Mouse (Mus musculus): ENCODE data around the gene Vmn2r96.
"Not testable (repeated sequence)": the region's sequence is repeated elsewhere in the genome, so short reads cannot be mapped to it uniquely, and the experiment has no call there.

The Vmn2r96 gene

DNA sequence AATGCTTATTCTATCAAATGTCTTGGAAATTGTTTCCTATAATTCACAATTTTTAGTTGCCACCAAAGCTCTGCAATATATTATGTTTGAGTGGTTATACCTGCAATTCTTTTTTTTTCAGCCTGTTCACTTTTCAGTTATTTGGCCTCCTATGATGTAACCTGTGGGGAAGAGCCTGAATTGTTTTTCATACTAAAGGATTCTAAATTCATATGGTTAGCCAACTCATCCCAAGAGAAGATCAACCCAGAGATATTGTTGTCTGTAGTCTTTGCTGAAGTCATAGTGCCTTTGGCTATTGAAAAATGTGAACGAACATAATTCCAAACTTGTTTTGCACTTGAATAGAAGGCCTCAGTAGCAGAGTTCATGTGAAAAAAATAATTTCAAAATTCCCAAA is at the start of gene Vmn2r96:
Gene Vmn2r96 (plus strand): TSS at position 301 of the 400 bp plus-strand sequence.
- not testable (repeated sequence) for DNase-seq

DNA sequence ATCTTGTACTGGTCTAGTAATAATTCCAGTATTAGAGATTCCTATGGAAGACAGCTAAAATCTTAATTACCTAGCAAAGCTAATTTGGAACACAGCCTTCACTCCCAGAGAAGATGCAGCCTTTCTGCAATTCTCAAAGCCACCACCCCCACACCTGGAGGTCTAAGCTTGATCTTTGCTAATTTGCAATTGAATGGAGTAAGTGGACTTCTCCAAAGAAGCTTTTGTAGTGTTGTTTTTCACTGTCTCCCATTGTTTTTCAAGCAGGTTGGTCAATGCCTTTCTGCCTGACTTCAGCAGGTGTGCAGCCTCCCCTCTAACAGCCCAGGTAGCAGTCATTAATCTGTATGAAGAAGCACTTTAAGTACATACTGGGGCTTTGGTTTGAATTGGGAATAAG is 49.6 kb upstream of the Vmn2r96 start:
- DNase-seq = no peak

DNA sequence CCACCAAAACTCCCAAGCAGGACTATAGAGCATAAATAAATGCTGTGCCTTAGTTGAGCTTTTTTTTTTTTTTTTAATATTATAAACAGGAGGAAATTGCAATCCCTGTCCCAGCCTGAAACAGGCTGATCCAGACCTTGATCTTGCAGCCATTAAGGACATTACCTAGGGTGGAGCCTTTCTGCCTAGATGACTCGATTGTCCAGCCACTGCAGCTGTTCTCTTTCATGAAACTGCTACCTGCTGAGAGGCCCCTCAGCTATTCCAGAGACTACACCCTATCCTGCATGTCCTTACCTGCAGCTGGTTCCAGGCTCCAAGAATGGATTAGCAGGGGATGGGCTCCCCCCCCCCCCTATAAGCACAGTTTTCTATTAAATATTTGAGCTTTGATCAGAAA is 49.0 kb upstream of the Vmn2r96 start:
- DNase-seq = no peak

DNA sequence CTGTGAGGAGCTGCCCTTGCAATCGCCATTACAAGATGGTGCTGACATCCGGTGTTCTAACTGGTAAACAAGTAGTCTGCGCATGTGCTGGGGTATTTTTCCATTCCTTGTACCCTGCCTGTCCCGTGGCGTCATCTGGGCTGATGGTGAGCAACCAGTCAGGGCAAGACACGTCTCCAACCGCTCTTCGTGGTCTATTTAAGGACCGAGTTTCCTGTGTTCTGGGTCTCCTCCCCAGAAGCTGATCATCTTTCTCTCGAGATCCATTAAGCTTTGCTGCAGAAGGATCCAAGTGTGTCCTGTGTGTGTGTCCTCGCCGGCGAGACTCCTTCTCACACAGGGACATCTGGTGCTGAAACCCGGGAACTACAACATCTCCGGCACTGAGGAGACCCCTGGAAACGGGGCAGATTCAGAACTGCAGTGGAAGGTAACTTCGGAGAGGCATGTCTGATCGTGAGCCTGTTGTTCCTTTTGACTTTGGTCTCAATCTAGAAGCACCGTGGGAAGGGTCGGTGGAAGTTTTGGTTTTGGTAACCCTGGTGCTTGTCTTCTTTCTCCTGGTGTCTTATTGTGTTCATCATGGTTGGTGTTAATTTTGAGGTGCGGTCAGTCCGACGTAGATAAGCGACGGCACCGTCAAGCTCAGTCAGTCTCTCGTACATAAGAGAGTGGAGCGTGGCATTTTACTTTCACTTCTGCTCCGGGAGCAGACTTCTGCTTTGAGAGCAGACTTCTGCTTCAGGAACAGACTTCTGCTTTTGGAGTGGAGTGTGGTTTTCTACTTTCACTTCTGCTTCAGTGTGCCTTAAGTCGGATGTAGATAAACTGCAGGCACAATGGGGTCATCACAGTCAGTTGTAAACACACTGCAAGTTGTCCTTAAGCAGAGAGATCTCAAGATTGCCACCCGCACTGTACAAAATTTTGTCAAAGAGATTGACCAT is 14.5 kb upstream of the Vmn2r96 start:
- DNase-seq = peak; percentile 94

DNA sequence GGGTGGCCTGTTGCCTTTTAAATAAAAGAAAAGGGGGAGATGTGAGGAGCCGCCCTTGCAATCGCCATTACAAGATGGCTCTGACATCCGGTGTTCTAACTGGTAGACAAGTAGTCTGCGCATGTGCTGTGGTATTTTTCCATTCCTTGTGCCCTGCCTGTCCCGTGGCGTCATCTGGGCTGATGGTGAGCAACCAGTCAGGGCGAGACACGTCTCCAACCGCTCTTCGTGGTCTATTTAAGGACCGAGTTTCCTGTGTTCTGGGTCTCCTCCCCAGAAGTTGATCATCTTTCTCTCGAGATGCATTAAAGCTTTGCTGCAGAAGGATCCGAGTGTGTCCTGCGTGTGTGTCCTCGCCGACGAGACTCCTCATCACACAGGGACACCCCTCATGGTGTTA is 6.8 kb upstream of the Vmn2r96 start:
- not testable (repeated sequence) for DNase-seq

DNA sequence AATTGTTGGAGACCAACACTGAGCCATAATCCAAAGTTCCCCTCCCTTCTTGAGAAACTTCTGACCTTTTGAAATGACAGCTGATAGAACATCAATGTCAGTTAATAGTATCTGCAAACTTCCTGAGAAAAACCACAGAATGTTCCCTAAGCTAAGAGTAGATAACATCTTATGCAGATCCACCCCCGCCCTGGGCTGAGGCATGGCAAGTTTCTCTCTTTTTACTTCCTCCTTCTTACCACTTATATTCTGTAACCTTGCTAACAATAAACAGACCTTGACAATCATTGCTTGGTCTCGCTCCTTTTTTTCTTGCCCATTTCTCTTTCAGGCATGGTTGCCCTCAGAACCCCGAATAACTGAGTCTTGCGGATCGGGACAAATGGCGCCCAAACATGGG is 42.2 kb downstream of the Vmn2r96 start:
- not testable (repeated sequence) for DNase-seq

DNA sequence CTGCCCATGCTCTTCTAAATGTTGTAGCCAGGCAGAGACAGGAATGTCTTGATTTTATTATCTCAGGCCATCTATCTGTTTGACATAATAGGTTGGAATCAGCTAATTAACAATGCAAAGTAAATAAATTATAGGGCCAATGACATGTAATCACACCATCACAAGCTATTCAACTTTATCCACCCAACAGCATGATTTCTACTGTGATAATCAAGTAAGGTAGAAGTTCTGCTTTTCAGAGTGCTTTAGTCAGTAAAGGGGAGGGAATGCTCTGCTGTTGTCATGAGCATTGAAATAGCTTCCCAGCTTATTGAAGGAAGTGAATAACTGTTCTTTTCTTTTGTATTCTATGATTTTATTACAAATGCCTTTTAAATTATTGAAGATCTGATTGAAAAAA is 53.6 kb downstream of the Vmn2r96 start:
- DNase-seq = no peak

Data from heart, adult 11 months (tissue).